Mouse (Mus musculus) layer of hippocampus, postnatal 25 days (tissue): ENCODE measurements at regions not wholly inside any gene's neighbourhood (a gene's known extent, or its start where the extent isn't known, plus 50 kb on each side); places are given as distances from the start of the nearest gene placed in this dataset.
A peak's percentile ranks its signal among the peaks of the same experiment; 100 is the strongest.

Source experiments
- DNase-seq, 2 experiments: peaks; one replicate each; pipeline ENCODE4 v3.0.0; 2022; ENCODE audit warnings: mixed read lengths in 2 of 2, low spot score in 1 of 2; ENCODE audit errors: extremely low spot score in 1 of 2

GRCm38 (mm10) chr2:149467801-149468200 lies 62.9 kb downstream of the Cst10 start:
- no peak for DNase-seq

GRCm38 (mm10) chr2:149472411-149472810 lies 67.6 kb downstream of the Cst10 start:
- no peak for DNase-seq

GRCm38 (mm10) chr2:149493280-149493988 lies 88.6 kb downstream of the Cst10 start:
- no peak for DNase-seq

DNA sequence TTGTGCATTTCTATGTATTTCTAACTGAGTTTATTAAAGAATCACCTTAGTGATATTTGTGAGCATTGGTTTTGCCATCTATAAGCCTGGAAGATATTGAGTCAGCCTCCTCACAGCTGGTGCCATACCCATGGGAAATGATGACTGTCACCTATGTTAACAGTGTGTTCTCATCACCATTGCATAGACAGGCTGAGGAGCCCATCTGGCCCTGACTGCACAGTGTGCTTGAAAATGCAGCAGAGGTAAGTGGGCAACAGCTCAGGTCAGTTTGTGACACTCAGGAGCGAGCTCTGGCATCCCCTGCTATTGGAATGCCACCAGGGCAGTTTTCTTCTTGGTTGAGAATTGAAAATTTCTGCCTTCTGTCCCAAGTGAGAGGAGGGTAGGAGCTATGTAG lies 108.0 kb downstream of the Cst10 start:
- no peak for DNase-seq

- no peak for DNase-seq
Measured at GRCm38 (mm10) chr2:149524424-149524823, 119.6 kb downstream of the Cst10 start.

DNA sequence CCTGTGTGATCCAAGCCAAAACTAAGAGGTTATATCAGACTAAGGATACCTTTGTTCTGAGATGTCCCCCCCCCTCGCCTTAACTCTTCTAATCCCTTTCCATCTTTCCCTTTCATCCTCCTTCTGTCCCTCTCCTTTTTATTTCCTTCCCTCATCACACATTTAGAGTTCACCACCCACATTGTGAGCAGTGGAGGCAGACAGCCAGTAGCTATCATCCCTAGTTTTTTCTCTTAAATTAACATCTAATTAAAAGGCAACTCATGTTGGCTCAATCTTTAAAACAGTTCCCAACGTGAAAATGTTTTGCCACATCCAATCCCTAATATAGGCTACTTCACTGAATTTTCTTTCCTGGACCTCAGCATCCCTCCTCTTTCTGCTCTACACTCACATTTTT lies 138.0 kb downstream of the Cst10 start:
- DNase-seq: no peak

GRCm38 (mm10) chr2:149545708-149546107 lies 140.9 kb downstream of the Cst10 start:
- DNase-seq: no peak

GRCm38 (mm10) chr2:149546639-149547200 lies 141.9 kb downstream of the Cst10 start:
- no peak for DNase-seq

DNA sequence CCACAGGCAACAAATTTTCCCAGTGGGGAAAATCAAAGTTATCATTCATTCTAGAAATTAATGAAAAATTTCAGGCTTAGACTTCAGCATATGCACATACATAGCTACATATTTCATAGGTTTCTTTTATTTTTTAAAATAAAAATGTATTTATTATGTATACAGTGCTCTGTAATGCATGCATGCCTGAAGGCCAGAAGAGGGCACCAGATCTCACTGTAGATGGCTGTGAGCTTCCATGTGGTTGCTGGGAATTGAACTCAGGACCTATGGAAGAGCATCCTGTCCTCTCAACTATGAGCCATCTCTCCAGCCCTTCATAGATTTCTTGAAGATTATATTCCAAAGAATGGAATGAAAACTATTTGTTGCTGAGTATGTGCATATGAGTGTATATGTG lies 150.4 kb downstream of the Cst10 start:
- no peak for DNase-seq

DNA sequence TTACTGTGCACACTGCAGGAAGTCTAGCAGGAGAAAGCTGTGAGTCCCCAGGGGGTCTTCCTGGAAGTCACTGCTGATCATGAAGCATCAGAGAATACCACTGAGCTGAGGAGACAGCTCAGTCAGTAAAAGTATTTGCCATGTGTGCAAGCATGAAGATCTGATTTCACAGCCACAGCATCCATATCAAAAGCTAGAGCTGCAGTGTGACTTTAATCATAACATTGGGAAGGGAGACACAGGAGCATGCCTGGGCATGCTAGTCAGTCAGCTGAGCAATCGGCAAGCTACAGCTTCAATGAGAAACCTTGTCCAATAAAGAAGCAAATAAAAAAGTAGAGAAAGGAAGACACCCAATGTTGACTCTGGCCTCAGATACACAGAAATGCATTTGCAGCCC lies 168.9 kb downstream of the Cst10 start:
- no peak for DNase-seq

GRCm38 (mm10) chr2:149602581-149602980 lies 197.7 kb downstream of the Cst10 start:
- no peak for DNase-seq

- DNase-seq: no peak
Measured at GRCm38 (mm10) chr2:149613381-149613780, 208.5 kb downstream of the Cst10 start.

- no peak for DNase-seq
Measured at GRCm38 (mm10) chr2:149614078-149614939, 209.5 kb downstream of the Cst10 start.

GRCm38 (mm10) chr2:149625626-149626025 lies 203.4 kb upstream of the Syndig1 start:
- no peak for DNase-seq

GRCm38 (mm10) chr2:149641207-149641606 lies 187.8 kb upstream of the Syndig1 start:
- no peak for DNase-seq

DNA sequence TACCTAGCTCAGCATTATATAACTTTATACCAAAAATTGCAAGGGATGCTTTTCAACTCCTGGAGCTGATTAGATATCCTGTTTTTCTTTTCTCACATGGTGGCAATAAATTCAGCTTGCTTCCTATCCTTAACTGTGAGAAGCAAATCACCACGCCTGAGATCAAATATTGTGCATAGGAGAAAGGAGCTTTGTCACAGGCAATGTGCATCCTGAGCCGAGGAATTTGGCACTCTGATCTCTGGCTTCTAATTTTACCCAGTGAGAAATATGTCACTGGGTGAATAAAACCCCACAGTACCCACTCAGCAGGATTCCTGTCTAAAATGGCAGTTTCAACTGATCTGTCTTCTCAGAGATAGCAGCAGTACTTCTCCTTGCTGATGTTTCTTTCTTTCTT lies 177.2 kb upstream of the Syndig1 start:
- DNase-seq: no peak

GRCm38 (mm10) chr2:149661086-149661485 lies 167.9 kb upstream of the Syndig1 start:
- DNase-seq: no peak

DNA sequence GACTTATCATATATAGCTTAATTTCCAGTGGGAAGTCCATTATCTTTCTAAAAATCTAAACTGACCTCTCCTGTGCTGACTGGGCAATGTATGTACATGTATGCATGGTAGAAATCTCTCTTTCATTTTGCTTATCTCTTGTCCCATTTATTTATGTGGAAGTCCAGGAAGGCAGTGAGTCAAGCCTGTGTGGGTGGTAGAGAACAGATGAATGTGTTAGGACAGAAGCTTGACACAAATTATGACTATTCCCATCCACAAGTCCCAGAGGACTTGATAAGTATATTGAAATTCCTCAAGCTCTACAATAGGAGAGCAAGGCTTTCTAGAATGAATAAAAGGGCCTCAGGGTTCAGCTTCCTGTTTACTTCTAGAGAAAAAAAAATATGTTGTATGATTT lies 164.6 kb upstream of the Syndig1 start:
- DNase-seq: no peak

- no peak for DNase-seq
Measured at GRCm38 (mm10) chr2:149666412-149666811, 162.6 kb upstream of the Syndig1 start.

DNA sequence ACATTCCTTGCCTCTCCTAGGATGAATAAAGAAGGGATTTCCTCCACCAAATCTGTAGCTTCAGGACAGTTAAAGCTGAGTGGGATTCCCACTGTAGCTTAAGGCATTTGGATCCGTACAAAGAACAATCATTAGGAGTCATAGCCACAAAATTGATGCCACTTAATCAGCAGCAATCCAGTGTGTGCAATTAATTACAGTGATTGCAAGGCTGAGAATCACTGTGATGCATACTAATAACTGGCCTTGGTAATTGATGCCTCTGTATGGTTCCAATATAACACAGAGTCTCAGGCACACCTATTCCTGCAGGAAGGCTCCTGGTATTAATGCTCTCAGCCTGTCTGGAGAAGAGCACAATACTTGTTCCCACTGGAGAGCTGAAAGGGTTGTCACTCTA lies 157.1 kb upstream of the Syndig1 start:
- DNase-seq: no peak

- peak in 1 of 2 experiments; percentile 12 for DNase-seq
Measured at GRCm38 (mm10) chr2:149679822-149680459, 149.1 kb upstream of the Syndig1 start.
